Mouse (Mus musculus) embryonic facial prominence, embryonic 13.5 days (tissue): Measurements from ENCODE around the gene Tssk3. TPM values are rescaled to one million over a fixed set of nuclear protein-coding genes. Genes with fewer than 3 reads are reported as not detected.
A peak's percentile ranks its signal among the peaks of the same experiment; 100 is the strongest.
"Not testable (repeated sequence)": the region's sequence is repeated elsewhere in the genome, so short reads cannot be mapped to it uniquely, and the experiment has no call there.

Experiments
- ATAC-seq: fragments of 200-750 bp; cut with Nextera tagmentation; 2 replicates; pipeline ENCODE4 v1.8.0; 2017; ENCODE audit warnings: low read depth; ENCODE audit not compliant: insufficient number of reproducible peaks, insufficient read depth, low FRiP score, low TSS enrichment
- H3K27ac ChIP-seq: fragments of 300-500 bp; sonication (generic); 2 replicates; pipeline ENCODE4 v1.5.1; 2015; ENCODE audit warnings: moderate library complexity, mild to moderate bottlenecking, inconsistent platforms
- H3K27me3 ChIP-seq: fragments of 300-500 bp; sonication (generic); 2 replicates; pipeline ENCODE4 v1.6.1; 2015; ENCODE audit warnings: mild to moderate bottlenecking, inconsistent platforms
- H3K36me3 ChIP-seq: fragments of 300-500 bp; sonication (generic); 2 replicates; pipeline ENCODE4 v1.6.1; 2015; ENCODE audit warnings: mild to moderate bottlenecking, inconsistent platforms
- H3K4me1 ChIP-seq: fragments of 300-500 bp; sonication (generic); 2 replicates; pipeline ENCODE4 v1.6.1; 2015; ENCODE audit warnings: inconsistent platforms
- H3K4me2 ChIP-seq: fragments of 300-500 bp; sonication (generic); 2 replicates; pipeline ENCODE4 v1.6.1; 2015; ENCODE audit warnings: moderate library complexity, mild to moderate bottlenecking, inconsistent platforms
- H3K4me3 ChIP-seq: fragments of 300-500 bp; sonication (generic); 2 replicates; pipeline ENCODE4 v1.5.1; 2015; ENCODE audit warnings: mild to moderate bottlenecking, inconsistent platforms
- H3K9ac ChIP-seq: fragments of 300-500 bp; sonication (generic); 2 replicates; pipeline ENCODE4 v1.6.1; 2015; ENCODE audit warnings: mild to moderate bottlenecking, inconsistent platforms
- H3K9me3 ChIP-seq: fragments of 300-500 bp; sonication (generic); 2 replicates; pipeline ENCODE4 v1.6.1; 2016; ENCODE audit warnings: inconsistent platforms
- whole genome bisulfite sequencing: fragments of 180-500 bp; shearing (Covaris S2); methylation state at CpG from one replicate; pipeline ENCODE4 v1.1.7; 2015; ENCODE audit warnings: mixed read lengths; 5-methylcytosine and 5-hydroxymethylcytosine counted together
- polyA plus RNA-seq: library from polyadenylated mRNA; unstranded; fragments of >200 nt; fragmentation: Nextera tagmentation; extraction: Ambion mirVana; gene quantifications from 2 replicates; pipeline ENCODE4 v1.2.1, GENCODE M21; 2015

Tssk3 gene
- not detected in 2 replicates for polyA plus RNA-seq

DNA sequence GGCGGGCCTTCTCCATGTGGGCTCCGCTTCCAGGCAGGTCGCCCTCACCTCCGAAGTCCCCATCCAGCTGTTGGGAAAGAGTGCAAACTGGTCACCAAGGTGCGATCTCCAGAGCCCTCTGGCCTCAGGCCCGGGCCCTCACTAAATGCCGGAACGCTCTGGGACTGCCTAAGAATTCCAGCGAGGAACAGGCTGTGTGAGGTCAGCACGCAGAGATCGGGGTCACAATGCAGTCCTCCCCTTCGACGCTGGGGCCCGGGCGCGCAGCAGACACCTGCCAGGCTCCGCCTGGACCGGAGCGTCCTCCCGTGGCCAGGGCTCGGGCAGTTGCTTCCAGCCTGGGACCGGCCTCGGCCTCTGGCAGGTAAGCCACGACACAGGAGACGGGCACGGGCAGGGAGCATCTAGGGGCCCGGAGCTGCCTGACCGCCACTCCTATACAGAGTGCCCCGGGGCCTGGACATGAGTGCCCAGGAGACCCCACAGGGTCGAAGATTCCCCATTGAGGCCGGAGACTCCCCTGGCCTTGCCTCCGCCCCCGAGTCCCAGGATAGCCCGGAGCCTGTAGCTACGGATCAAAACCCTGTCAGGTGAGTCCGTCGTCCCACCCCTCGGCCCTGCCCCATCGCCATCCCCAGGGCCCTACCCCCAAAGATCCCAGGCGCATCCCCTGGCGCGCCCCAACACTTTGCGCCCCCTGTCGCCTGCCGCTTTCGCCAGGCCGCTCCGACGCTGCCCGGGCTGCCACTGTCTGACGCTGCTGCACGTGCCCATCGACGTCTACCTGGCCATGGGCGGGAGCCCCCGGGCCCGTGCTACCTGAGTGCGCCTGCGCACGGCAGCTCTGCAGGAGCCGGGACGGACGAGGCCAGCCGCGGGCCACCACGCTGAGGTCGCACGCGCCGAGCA is at the start of gene Tssk3, which contains the start of gene Fam229a:
Gene Tssk3 (minus strand): TSS at position 51 of the 909 bp plus-strand sequence.
Gene Fam229a (plus strand): TSS at position 219 of the 909 bp plus-strand sequence.
- H3K4me1 ChIP-seq: peaks cover 17% of the 10 kb centered on the region
- ATAC-seq: peak; percentile 34; the same call in 1 of the 2 replicates
- H3K4me2 ChIP-seq: peak within 1 kb of the TSS; percentile 77
- peak within 1 kb of the TSS; percentile 42 for H3K4me3 ChIP-seq
- H3K9me3 ChIP-seq: no peaks in the 10 kb centered on the region
- H3K27me3 ChIP-seq: peaks cover 32% of the 10 kb centered on the region
- WGBS: 4% methylated on average over 68 of the region's 70 CpGs
- no peak within 1 kb of the TSS for H3K27ac ChIP-seq
- H3K36me3 ChIP-seq: peaks cover 32% of the 10 kb centered on the region
- peak within 1 kb of the TSS; percentile 62 for H3K9ac ChIP-seq

DNA sequence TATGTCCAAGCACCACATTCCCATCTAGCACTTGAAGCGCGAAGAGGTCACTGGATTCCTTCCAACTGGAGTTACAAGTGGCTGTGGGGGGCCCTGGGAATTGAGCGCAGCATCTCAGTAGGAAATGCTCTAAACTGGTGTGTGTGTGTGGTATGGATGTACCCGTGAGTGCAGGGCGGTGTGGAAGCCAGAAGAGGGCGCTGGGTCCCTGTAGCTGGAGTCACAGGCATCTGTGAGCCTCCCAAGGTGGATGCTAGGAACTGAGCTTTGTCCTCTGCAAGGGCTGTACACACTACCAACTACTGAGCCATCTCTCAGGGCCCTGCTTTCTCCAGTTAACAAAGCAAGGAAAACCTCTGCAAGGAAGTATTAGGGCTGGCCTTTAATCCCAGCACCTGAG is 49.2 kb upstream of the Tssk3 start:
- Histone ChIP-seq H3K27ac (no peak overlapping the region), H3K4me3 (no peak overlapping the region), H3K9ac (no peak overlapping the region), H3K4me1 (peaks cover 9% of the 10 kb centered on the region), H3K27me3 (no peaks in the 10 kb centered on the region), H3K4me2 (no peak overlapping the region), H3K36me3 (peaks cover 39% of the 10 kb centered on the region), H3K9me3 (no peaks in the 10 kb centered on the region)
- 94% methylated on average over 6 of the region's 6 CpGs for WGBS
- no peak for ATAC-seq

DNA sequence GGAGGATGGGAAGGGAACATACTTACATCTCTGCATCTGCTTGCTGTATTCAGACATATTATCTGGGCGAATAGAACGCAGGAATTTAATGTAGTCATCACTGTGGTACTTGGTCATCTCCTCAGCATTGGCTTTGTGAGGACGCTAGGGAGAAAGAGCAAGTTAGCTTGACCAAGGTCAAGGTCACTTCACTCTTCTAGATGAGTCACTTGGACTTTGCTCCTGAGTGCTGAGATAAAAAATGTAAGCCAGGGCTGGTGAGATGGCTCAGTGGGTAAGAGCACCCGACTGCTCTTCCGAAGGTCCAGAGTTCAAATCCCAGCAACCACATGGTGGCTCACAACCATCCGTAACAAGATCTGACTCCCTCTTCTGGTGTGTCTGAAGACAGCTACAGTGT is 38.1 kb upstream of the Tssk3 start:
- not testable (repeated sequence) for H3K9ac ChIP-seq, H3K27ac ChIP-seq, H3K4me2 ChIP-seq, ATAC-seq, H3K9me3 ChIP-seq, H3K27me3 ChIP-seq, H3K4me1 ChIP-seq, H3K4me3 ChIP-seq
- WGBS: 92% methylated on average over 6 of the region's 6 CpGs
- H3K36me3 ChIP-seq: peaks cover 85% of the 10 kb centered on the region

DNA sequence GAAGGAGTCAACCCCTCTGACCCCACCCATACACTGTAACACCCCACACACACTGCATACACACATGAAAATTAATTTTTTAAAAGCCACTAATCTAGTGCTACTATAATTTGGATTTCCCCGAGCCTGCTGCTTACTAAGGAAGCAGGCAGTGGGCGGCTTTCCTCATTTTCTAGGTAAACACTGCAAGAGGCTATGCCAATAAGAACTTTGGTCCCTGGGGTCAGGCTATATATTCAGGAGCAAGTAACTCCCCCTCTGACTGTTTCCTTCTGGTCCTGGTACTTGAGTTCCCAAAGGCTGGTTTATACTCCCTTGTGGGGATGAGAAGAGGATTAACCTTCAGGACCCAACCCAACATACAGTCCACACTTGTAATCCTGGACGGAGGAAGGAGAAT is 35.1 kb upstream of the Tssk3 start:
- Histone ChIP-seq H3K9ac (no peak overlapping the region), H3K27ac (no peak overlapping the region), H3K4me3 (no peak overlapping the region), H3K9me3 (no peaks in the 10 kb centered on the region), H3K4me2 (no peak overlapping the region), H3K36me3 (peaks cover 90% of the 10 kb centered on the region), H3K27me3 (no peaks in the 10 kb centered on the region), H3K4me1 (no peaks in the 10 kb centered on the region)
- ATAC-seq: no peak
- 85% methylated on average over 3 of the region's 3 CpGs for WGBS

DNA sequence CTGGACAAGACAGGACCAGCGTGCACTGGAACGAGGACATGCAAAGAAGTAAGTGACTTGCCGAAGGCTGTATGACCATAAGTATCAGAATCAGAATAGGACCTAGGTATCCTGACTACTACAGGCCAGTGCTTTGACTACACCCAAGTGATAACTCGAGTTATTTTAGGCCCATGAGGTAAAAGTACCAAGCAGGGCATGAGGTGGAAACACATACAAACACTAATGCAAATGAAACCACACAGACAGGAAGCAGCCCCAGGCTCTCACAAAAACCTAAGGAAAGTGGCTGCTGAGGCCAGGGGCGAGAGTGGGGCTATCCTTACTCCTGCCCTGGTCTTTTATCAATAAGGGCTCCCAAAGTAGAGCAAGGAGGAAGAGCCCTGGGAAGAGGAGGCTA is 34.5 kb upstream of the Tssk3 start:
- no peak for ATAC-seq
- Histone ChIP-seq H3K4me3 (no peak overlapping the region), H3K4me2 (no peak overlapping the region), H3K9me3 (no peaks in the 10 kb centered on the region), H3K9ac (no peak overlapping the region), H3K27me3 (no peaks in the 10 kb centered on the region), H3K4me1 (no peaks in the 10 kb centered on the region), H3K36me3 (peaks cover 90% of the 10 kb centered on the region), H3K27ac (no peak overlapping the region)
- WGBS: 85% methylated on average over 5 of the region's 5 CpGs

DNA sequence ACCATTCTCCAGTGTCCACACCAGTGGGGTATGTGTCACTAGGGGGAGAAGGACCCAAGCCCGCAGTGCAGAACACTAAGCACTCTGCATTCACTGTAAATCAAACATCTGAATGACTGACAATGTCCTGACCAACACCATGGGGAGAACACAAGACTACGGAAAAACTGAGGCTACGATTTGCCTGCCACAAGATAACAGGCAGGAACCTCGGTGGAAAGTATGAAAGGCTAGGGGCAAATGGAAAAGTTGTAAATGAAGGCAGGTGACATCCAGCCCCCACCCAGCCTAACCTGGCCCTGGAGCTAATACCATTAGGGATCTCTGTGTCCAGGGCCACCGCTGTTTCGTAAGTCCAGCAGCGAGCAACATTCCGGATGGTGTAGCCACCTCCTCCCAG is 27.7 kb upstream of the Tssk3 start:
- no peak for ATAC-seq
- WGBS: 91% methylated on average over 8 of the region's 8 CpGs
- Histone ChIP-seq H3K4me2 (no peak overlapping the region), H3K9ac (no peak overlapping the region), H3K4me1 (peaks cover 19% of the 10 kb centered on the region), H3K9me3 (no peaks in the 10 kb centered on the region), H3K4me3 (no peak overlapping the region), H3K27me3 (no peaks in the 10 kb centered on the region), H3K27ac (no peak overlapping the region), H3K36me3 (peaks cover 82% of the 10 kb centered on the region)

DNA sequence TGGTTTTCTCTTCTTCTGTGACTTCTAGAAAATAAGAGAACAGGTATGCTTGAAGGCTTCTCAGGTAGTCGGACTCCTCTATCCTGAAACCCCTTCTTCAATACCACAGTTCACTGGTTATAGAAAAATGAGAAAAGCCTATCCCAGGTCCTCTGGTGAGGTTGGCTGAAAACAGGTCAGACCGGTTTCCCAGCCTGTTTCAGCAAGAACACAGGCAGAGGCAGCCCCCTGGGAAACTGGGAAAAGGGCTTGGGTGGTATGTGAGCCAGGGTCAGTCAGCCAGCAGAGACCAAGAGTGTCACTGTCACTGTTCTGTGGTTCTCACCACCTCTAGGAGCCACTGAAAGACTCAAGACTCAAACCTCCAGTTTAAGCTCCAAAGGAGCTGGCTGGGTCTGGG is 26.1 kb upstream of the Tssk3 start:
- H3K27me3 ChIP-seq: no peaks in the 10 kb centered on the region
- no peaks in the 10 kb centered on the region for H3K9me3 ChIP-seq
- H3K27ac ChIP-seq: peak overlapping the region; percentile 85
- no peak overlapping the region for H3K9ac ChIP-seq
- peak overlapping the region; percentile 3; the same call in 1 of the 2 replicates for H3K4me3 ChIP-seq
- H3K4me2 ChIP-seq: peak overlapping the region; percentile 35
- peaks cover 66% of the 10 kb centered on the region for H3K36me3 ChIP-seq
- no peak for ATAC-seq
- WGBS: 34% methylated on average over 2 of the region's 2 CpGs
- H3K4me1 ChIP-seq: peaks cover 32% of the 10 kb centered on the region

DNA sequence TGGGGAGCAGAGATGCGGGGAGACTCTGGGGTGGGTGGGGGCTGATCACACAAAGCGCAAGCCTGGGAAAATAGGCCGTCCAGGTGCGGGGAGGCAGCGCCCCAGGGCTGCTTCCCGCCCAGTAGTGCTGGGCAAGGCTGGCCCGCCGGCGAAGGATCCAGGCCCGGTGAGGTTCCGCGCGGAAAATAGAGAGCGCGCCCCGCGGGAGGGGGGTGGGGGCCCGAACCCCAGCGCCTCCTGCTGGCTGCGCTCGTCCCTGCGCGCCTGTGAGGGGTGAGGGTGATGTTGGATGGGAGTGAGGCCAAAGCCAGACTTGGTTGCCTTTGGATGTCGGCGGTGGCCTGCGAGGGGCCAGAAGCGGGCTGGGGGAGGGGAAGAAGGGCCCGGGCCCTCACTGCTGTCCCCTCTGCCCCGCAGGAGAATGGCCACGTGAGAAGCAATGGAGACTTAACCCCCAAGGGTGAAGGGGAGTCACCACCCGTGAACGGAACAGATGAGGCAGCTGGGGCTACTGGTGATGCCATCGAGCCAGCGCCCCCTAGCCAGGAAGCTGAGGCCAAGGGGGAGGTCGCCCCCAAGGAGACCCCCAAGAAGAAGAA is 23.6 kb upstream of the Tssk3 start:
- H3K36me3 ChIP-seq: peaks cover 40% of the 10 kb centered on the region
- no peaks in the 10 kb centered on the region for H3K9me3 ChIP-seq
- H3K9ac ChIP-seq: peak overlapping the region; percentile 100
- WGBS: under 1% methylated on average over 35 of the region's 35 CpGs
- peak; percentile 28 for ATAC-seq
- H3K27ac ChIP-seq: peak overlapping the region; percentile 97
- H3K4me1 ChIP-seq: peaks cover 47% of the 10 kb centered on the region
- H3K27me3 ChIP-seq: no peaks in the 10 kb centered on the region
- H3K4me3 ChIP-seq: peak overlapping the region; percentile 99
- H3K4me2 ChIP-seq: peak overlapping the region; percentile 82

DNA sequence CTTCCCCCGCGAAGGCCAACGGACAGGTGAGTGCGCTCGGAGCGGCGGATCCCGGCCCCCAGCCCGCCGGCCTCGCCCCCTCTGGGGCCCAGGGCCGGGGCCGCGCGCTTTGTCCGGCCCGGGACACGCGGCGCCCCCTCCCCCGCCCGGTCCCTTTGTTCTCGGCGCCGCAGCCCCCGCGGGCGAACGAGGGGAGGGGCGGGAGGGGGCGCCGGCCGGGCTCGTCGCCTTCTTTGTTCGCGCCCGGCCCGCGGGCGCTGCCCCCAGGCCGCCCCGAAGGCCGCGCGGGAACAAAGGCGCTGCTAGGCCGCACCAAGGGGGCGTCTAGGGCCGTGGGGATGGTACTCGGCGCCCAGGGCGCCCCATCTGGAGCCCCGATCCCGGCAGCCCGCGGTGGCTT is 23.1 kb upstream of the Tssk3 start:
- no peaks in the 10 kb centered on the region for H3K27me3 ChIP-seq
- H3K4me2 ChIP-seq: peak overlapping the region; percentile 82
- peak; percentile 12 for ATAC-seq
- no peaks in the 10 kb centered on the region for H3K9me3 ChIP-seq
- H3K27ac ChIP-seq: peak overlapping the region; percentile 97
- peak overlapping the region; percentile 100 for H3K9ac ChIP-seq
- WGBS: under 1% methylated on average over 47 of the region's 57 CpGs
- H3K4me3 ChIP-seq: peak overlapping the region; percentile 99
- peaks cover 38% of the 10 kb centered on the region for H3K36me3 ChIP-seq
- H3K4me1 ChIP-seq: peaks cover 53% of the 10 kb centered on the region

DNA sequence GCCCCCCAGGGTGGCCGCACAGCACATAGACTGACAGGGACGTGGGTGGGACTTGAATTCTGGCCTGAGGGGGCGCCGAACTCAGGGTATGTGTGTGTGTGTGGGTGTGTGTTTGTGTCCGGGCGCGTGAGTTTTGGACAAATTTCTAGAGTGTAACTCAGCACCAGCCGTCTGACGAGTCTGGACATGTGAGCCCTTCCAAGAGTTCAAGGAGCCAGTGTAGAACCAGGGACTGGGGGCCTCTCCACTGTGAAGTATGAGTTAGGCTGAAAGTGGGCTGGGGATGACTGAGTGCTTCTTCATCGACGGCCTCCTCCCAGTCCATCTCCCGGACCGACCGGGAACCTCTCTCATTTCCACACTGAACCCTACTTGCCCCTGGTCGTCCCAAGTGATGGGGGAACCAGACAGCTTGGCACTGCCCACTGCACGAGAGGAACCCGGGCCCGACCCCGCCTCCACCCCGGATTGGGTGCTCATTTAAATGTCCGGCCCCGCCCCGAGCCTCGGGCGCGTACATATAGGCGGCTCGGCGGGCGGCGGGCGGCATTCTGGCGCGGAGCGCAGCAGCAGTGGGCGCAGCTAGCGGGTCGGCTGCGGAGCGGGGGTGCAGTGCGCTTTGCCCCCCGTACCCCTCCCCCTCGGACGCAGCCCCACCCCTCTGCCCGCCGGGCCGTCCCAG is 22.4 kb upstream of the Tssk3 start, which contains the start of gene Marcksl1:
Gene Marcksl1 (plus strand): TSS at position 496 of the 682 bp plus-strand sequence.
- Histone ChIP-seq H3K27me3 (no peaks in the 10 kb centered on the region), H3K4me3 (peak within 1 kb of the TSS; percentile 99), H3K36me3 (peaks cover 31% of the 10 kb centered on the region), H3K9me3 (no peaks in the 10 kb centered on the region), H3K4me1 (peaks cover 54% of the 10 kb centered on the region), H3K27ac (peak within 1 kb of the TSS; percentile 97), H3K4me2 (peak within 1 kb of the TSS; percentile 82), H3K9ac (peak within 1 kb of the TSS; percentile 100)
- 5% methylated on average over 47 of the region's 47 CpGs for WGBS
- peak; percentile 88 for ATAC-seq

DNA sequence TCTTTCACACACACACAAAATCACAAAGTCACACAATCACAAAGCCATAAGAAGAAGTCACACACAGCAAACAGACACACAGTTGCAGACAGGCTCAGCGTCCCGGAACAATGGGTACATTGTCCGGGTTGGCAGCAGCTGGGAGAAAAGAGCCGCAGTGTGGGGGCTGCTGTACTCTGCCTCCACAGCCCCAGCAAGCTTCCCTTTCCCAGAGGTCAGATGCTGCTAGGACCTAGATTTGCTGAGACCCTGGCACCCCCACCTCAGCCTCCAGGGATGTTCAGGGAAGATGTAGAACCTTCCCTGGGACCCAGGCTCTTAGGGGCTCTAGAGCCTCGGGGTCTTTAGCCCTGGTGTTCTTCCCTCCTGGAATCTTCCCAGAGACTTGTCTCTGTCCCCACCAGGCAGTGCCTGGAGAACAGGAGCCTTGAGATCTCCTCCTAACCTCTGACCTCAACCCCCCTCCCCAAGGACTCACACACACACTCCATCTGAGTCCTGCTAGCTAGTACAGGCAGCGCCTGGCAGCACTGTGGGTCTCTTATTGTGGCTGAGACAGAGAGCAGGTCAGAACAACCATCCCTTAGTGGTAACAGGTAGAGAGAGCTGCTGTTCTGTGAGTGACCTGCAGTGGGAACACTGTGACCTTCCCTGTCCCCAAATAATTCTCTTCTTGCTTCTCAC is 20.7 kb upstream of the Tssk3 start:
- WGBS: 20% methylated on average over 6 of the region's 6 CpGs
- no peak overlapping the region for H3K4me2 ChIP-seq

More for the DNA sequence above, 20.7 kb upstream of the Tssk3 start:
- no peaks in the 10 kb centered on the region for H3K27me3 ChIP-seq
- 0 out of 2 replicates have a peak overlapping the region, but pooled peaks have one; percentile 39 for H3K27ac ChIP-seq
- no peaks in the 10 kb centered on the region for H3K9me3 ChIP-seq
- ATAC-seq: no peak
- H3K9ac ChIP-seq: peak overlapping the region; percentile 46; the same call in 1 of the 2 replicates
- H3K36me3 ChIP-seq: peaks cover 16% of the 10 kb centered on the region
- H3K4me3 ChIP-seq: no peak overlapping the region
- peaks cover 50% of the 10 kb centered on the region for H3K4me1 ChIP-seq
